7 mouse cellular contexts compared by ENCODE assay signal in the genomic region with DNA sequence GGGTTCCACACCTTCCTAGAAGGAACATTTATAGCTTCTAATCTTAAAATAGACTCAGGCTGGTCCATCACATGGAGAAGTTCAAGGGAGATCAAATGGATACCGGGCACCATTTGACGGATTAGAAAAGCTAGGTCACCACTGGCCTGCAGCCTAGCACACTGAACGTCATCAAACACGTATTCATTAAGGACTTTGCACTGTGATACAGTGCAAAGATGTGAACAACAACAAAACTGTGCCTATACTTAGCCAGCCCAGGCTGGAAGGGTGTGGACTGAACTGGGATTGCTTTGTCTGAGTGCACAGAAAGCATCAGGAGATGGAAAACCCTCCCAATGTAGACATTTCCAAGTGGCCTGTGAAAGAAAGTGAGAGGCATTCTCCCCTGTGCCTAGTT. TPM values are rescaled to one million over a fixed set of nuclear protein-coding genes. Genes with fewer than 3 reads are reported as not detected.
DNase-seq lines count a peak whose midpoint lies in the region; ATAC-seq and TF ChIP-seq lines count a peak whose summit lies in the region.

No protein-coding gene starts in this region.

- no peak for TF ChIP-seq POLR2A in small intestine, adult 2 months (IDR thresholded peaks at IDR 0.05; ENCODE audit: low read depth, low read length)

- no peaks in the 10 kb centered on the region for H3K27me3 ChIP-seq in lung, embryonic 15.5 days
- H3K27me3 ChIP-seq in forebrain, embryonic 12.5 days, result no peaks in the 10 kb centered on the region
- H3K27me3 ChIP-seq in limb, embryonic 10.5 days (ENCODE audit: low read depth, poor library complexity, severe bottlenecking), result no peaks in the 10 kb centered on the region
- no peaks in the 10 kb centered on the region for H3K27me3 ChIP-seq in small intestine, adult 2 months (ENCODE audit: control insufficient read depth, insufficient read depth, low read length)

- peak overlapping the region; percentile 61; the same call in 1 of the 2 replicates for H3K9ac ChIP-seq in lung, embryonic 15.5 days
- H3K9ac ChIP-seq in forebrain, embryonic 12.5 days, result peak overlapping the region; percentile 62

- H3K27ac ChIP-seq in lung, embryonic 15.5 days, result peak overlapping the region; percentile 99
- H3K27ac ChIP-seq in forebrain, embryonic 12.5 days, result peak overlapping the region; percentile 97
- H3K27ac ChIP-seq in limb, embryonic 10.5 days, result peak overlapping the region; percentile 93
- peak overlapping the region; percentile 91 for H3K27ac ChIP-seq in small intestine, adult 2 months (ENCODE audit: insufficient read depth, low read depth, low read length)

- no peaks in the 10 kb centered on the region for H3K9me3 ChIP-seq in lung, embryonic 15.5 days
- H3K9me3 ChIP-seq in forebrain, embryonic 12.5 days, result no peaks in the 10 kb centered on the region
- no peaks in the 10 kb centered on the region for H3K9me3 ChIP-seq in limb, embryonic 10.5 days (replicated peaks)

- no peak for ATAC-seq in lung, embryonic 15.5 days (ENCODE audit: borderline replicate concordance, extremely low read depth, low FRiP score, low TSS enrichment)
- ATAC-seq in forebrain, embryonic 12.5 days (ENCODE audit: low FRiP score), result 0 out of 2 replicates have a peak, but pooled peaks have one; percentile 8

- peaks cover 9% of the 10 kb centered on the region; the same call in 1 of the 2 replicates for H3K4me1 ChIP-seq in lung, embryonic 15.5 days
- H3K4me1 ChIP-seq in forebrain, embryonic 12.5 days, result peaks cover 16% of the 10 kb centered on the region
- peaks cover 21% of the 10 kb centered on the region for H3K4me1 ChIP-seq in limb, embryonic 10.5 days
- peaks cover 5% of the 10 kb centered on the region; the same call in 1 of the 2 replicates for H3K4me1 ChIP-seq in small intestine, adult 2 months (ENCODE audit: control insufficient read depth, insufficient read depth, insufficient read length, low read length)

- H3K4me3 ChIP-seq in lung, embryonic 15.5 days, result peak overlapping the region; percentile 59
- peak overlapping the region; percentile 50 for H3K4me3 ChIP-seq in forebrain, embryonic 12.5 days (replicated peaks)
- H3K4me3 ChIP-seq in limb, embryonic 10.5 days, result peak overlapping the region; percentile 62
- H3K4me3 ChIP-seq in small intestine, adult 2 months (ENCODE audit: low read depth, low read length), result no peak overlapping the region

- H3K4me2 ChIP-seq in lung, embryonic 15.5 days, result peak overlapping the region; percentile 82
- peak overlapping the region; percentile 70 for H3K4me2 ChIP-seq in forebrain, embryonic 12.5 days

- no peak for DNase-seq in lung, postnatal 36 days
- no peak for DNase-seq in limb, embryonic 10.5 days (ENCODE audit: low spot score)
- no peak for DNase-seq in left cerebral cortex, adult 8-10 months (ENCODE audit: low spot score in 2 of 2)
- no peak for DNase-seq in frontal cortex, postnatal 25 days (ENCODE audit: low spot score in 2 of 2)

- TF ChIP-seq CTCF in small intestine, adult 2 months (IDR thresholded peaks at IDR 0.05; ENCODE audit: extremely low read depth, insufficient read length, insufficient replicate concordance, low read depth, low read length), result no peak

- WGBS in lung, embryonic 15.5 days, result 73% methylated on average over 4 of the region's 4 CpGs
- WGBS in forebrain, embryonic 12.5 days, result 78% methylated on average over 4 of the region's 4 CpGs
- 88% methylated on average over 4 of the region's 4 CpGs for whole genome bisulfite sequencing in limb, embryonic 10.5 days
- 43% methylated on average over 4 of the region's 4 CpGs for WGBS in small intestine, adult 2 months

- H3K36me3 ChIP-seq in lung, embryonic 15.5 days, result no peaks in the 10 kb centered on the region
- peaks cover 13% of the 10 kb centered on the region for H3K36me3 ChIP-seq in forebrain, embryonic 12.5 days (replicated peaks)
- peaks cover 12% of the 10 kb centered on the region for H3K36me3 ChIP-seq in limb, embryonic 10.5 days
- no peaks in the 10 kb centered on the region for H3K36me3 ChIP-seq in small intestine, adult 2 months (ENCODE audit: control insufficient read depth, insufficient read depth, low read length)

RNA-seq across cellular contexts. Expression of gene Lrrc61, which starts 0.8 kb away (rescaled TPM):
- polyA plus RNA-seq in lung, embryonic 15.5 days (2015; fragmentation: Nextera tagmentation; extraction: Ambion mirVana), result 6.0 and 7.3 TPM in 2 replicates
- 16.7 and 21.3 TPM in 2 replicates for polyA plus RNA-seq in forebrain, embryonic 12.5 days (2016; fragmentation: Nextera tagmentation; extraction: Ambion mirVana)
- 13.1 and 17.2 TPM in 2 replicates for polyA plus RNA-seq in limb, embryonic 10.5 days (2016; fragmentation: Nextera tagmentation; extraction: Ambion mirVana)
- polyA plus RNA-seq in small intestine, adult 2 months (2012; rRNA removed), result 8.7 and 12.4 TPM in 2 replicates
- total RNA-seq in left cerebral cortex, adult 8-10 months (2022), result 10 to 100 TPM; 41.6 to 55.1 (median 46.4) TPM

RNA-seq across cellular contexts. Expression of gene Atp6v0e2, which starts 16.4 kb away (rescaled TPM):
- 9.4 and 11.7 TPM in 2 replicates for polyA plus RNA-seq in lung, embryonic 15.5 days (2015; fragmentation: Nextera tagmentation; extraction: Ambion mirVana)
- polyA plus RNA-seq in forebrain, embryonic 12.5 days (2016; fragmentation: Nextera tagmentation; extraction: Ambion mirVana), result 78.6 and 88.3 TPM in 2 replicates
- polyA plus RNA-seq in limb, embryonic 10.5 days (2016; fragmentation: Nextera tagmentation; extraction: Ambion mirVana), result 4.6 and 4.8 TPM in 2 replicates
- polyA plus RNA-seq in small intestine, adult 2 months (2012; rRNA removed), result 11.8 and 26.3 TPM in 2 replicates
- total RNA-seq in left cerebral cortex, adult 8-10 months (2022), result 100 to 1,000 TPM; 400 to 422 (median 415) TPM

RNA-seq across cellular contexts. Expression of gene Rarres2, which starts 18.8 kb away (rescaled TPM):
- 76.6 and 84.0 TPM in 2 replicates for polyA plus RNA-seq in lung, embryonic 15.5 days (2015; fragmentation: Nextera tagmentation; extraction: Ambion mirVana)
- 0.74 and 1.2 TPM in 2 replicates for polyA plus RNA-seq in forebrain, embryonic 12.5 days (2016; fragmentation: Nextera tagmentation; extraction: Ambion mirVana)
- polyA plus RNA-seq in limb, embryonic 10.5 days (2016; fragmentation: Nextera tagmentation; extraction: Ambion mirVana), result 6.1 and 7.3 TPM in 2 replicates
- polyA plus RNA-seq in small intestine, adult 2 months (2012; rRNA removed), result 28.4 and 39.8 TPM in 2 replicates
- 10 to 100 TPM; 16.1 to 17.3 (median 16.9) TPM for total RNA-seq in left cerebral cortex, adult 8-10 months (2022)

RNA-seq across cellular contexts. Expression of gene Gm45021, which starts 35.6 kb away (rescaled TPM):
- not detected in 2 replicates for polyA plus RNA-seq in lung, embryonic 15.5 days (2015; fragmentation: Nextera tagmentation; extraction: Ambion mirVana)
- polyA plus RNA-seq in forebrain, embryonic 12.5 days (2016; fragmentation: Nextera tagmentation; extraction: Ambion mirVana), result not detected in 2 replicates
- not detected in 2 replicates for polyA plus RNA-seq in limb, embryonic 10.5 days (2016; fragmentation: Nextera tagmentation; extraction: Ambion mirVana)
- polyA plus RNA-seq in small intestine, adult 2 months (2012; rRNA removed), result not detected in 2 replicates
- not detected for total RNA-seq in left cerebral cortex, adult 8-10 months (2022)

RNA-seq across cellular contexts. Expression of gene Repin1, which starts 39.9 kb away (rescaled TPM):
- 28.1 and 30.9 TPM in 2 replicates for polyA plus RNA-seq in lung, embryonic 15.5 days (2015; fragmentation: Nextera tagmentation; extraction: Ambion mirVana)
- 46.7 and 50.0 TPM in 2 replicates for polyA plus RNA-seq in forebrain, embryonic 12.5 days (2016; fragmentation: Nextera tagmentation; extraction: Ambion mirVana)
- polyA plus RNA-seq in limb, embryonic 10.5 days (2016; fragmentation: Nextera tagmentation; extraction: Ambion mirVana), result 53.1 and 57.3 TPM in 2 replicates
- polyA plus RNA-seq in small intestine, adult 2 months (2012; rRNA removed), result 8.1 and 10.2 TPM in 2 replicates
- total RNA-seq in left cerebral cortex, adult 8-10 months (2022), result 10 to 100 TPM; 62.2 to 67.3 (median 64.6) TPM
